Mouse (Mus musculus): ENCODE results near the gene Nop9. TPM values are rescaled to one million over a fixed set of nuclear protein-coding genes. Genes with fewer than 3 reads are reported as not detected.

Nop9 gene
- polyA plus RNA-seq, 1 experiment from 2014 or later = 33.6 TPM

DNA sequence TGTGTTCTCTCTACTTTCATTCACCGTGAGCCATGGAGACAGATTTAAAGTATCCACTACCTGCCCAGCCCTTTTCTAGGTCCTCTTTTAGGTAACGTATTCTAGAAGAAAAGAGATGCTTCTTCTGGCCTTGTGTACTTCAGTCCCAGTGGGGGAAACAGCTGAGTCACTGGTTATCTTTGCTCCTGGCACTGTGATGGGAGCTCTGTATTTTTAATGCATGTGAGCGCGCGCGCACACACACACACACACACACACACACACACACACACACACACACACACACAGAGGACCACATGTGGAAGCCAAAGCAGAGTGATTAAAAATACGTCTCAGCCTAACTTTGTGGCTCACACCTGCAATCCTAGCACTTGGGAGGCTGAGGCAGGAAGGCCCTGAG, 22.1 kb upstream of the Nop9 start:
- no peak for ATAC-seq
- Histone ChIP-seq H3K4me2 (ENCODE audit: low read depth, low read length) (no peak overlapping the region), H3K27ac (ENCODE audit: low read length) (no peak overlapping the region), H3K36me3 (ENCODE audit: control insufficient read depth, insufficient read depth, low read length) (no peaks in the 10 kb centered on the region), H3K4me3 (ENCODE audit: low read length) (no peak overlapping the region), H3K4me1 (ENCODE audit: control insufficient read depth, insufficient read depth, low read length) (peaks cover 3% of the 10 kb centered on the region; the same call in 1 of the 2 replicates), H3K9me3 (ENCODE audit: control insufficient read depth, low read length) (no peaks in the 10 kb centered on the region), H3K9ac (ENCODE audit: low read depth, low read length) (no peak overlapping the region), H3K27me3 (replicated peaks; ENCODE audit: control insufficient read depth, insufficient read depth, low read length) (no peaks in the 10 kb centered on the region)
- 95% methylated on average over 7 of the region's 7 CpGs for WGBS

DNA sequence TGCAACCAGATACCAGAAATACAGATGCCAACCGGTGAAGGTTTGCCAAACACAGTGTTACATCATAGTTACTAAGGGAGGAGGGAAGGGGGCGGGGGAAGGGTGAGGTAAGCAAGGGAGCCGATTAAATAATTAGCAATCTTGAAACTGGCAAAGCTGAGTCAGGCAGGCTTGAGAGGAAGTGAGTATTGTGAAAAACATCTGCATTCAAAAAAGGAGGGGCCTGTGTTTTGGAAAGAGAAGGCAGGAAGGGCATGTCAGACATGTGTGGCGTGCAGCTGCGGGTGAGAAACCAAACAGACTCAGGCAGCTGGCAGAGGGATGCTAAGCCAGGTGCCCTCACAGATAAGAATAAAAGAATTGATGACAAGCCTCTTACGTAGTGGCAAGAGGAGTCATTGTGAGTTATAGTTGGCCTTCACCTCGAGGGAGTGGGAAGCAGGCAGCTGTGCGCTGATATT, 21.1 kb upstream of the Nop9 start:
- no peak overlapping the region for H3K9ac ChIP-seq (ENCODE audit: low read depth, low read length)
- H3K4me3 ChIP-seq (ENCODE audit: low read length) = no peak overlapping the region
- 53% methylated on average over 8 of the region's 8 CpGs for WGBS
- no peaks in the 10 kb centered on the region for H3K27me3 ChIP-seq (replicated peaks; ENCODE audit: control insufficient read depth, insufficient read depth, low read length)
- H3K27ac ChIP-seq (ENCODE audit: low read length) = no peak overlapping the region
- H3K36me3 ChIP-seq (ENCODE audit: control insufficient read depth, insufficient read depth, low read length) = no peaks in the 10 kb centered on the region
- H3K4me1 ChIP-seq (ENCODE audit: control insufficient read depth, insufficient read depth, low read length) = peaks cover 3% of the 10 kb centered on the region; the same call in 1 of the 2 replicates
- H3K9me3 ChIP-seq (ENCODE audit: control insufficient read depth, low read length) = no peaks in the 10 kb centered on the region
- ATAC-seq = no peak
- H3K4me2 ChIP-seq (ENCODE audit: low read depth, low read length) = no peak overlapping the region

DNA sequence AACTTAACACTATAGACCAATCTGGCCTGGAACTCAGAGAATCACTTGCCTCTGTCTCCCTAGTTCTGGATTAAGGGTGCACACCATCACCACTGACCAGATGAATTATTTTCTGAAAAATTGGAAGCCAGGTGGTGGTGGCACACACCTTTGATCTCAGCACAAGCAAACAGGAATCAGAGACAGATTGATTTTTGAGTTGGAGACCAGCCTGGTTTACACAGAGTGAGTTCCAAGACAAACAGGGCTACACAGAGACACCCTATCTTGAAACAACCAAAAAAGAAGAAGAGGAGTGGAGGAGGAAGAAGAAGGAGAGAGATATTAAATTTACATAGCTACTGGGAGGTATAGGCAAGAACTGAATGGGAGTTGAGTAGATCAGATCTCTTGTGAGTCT, 19.2 kb upstream of the Nop9 start:
- no peak for ATAC-seq
- Histone ChIP-seq H3K4me2 (ENCODE audit: low read depth, low read length) (no peak overlapping the region), H3K9me3 (ENCODE audit: control insufficient read depth, low read length) (no peaks in the 10 kb centered on the region), H3K4me3 (ENCODE audit: low read length) (no peak overlapping the region), H3K36me3 (ENCODE audit: control insufficient read depth, insufficient read depth, low read length) (no peaks in the 10 kb centered on the region), H3K4me1 (ENCODE audit: control insufficient read depth, insufficient read depth, low read length) (peaks cover 3% of the 10 kb centered on the region; the same call in 1 of the 2 replicates), H3K27ac (ENCODE audit: low read length) (no peak overlapping the region), H3K27me3 (replicated peaks; ENCODE audit: control insufficient read depth, insufficient read depth, low read length) (no peaks in the 10 kb centered on the region; the same call in 1 of the 2 replicates), H3K9ac (ENCODE audit: low read depth, low read length) (no peak overlapping the region)

DNA sequence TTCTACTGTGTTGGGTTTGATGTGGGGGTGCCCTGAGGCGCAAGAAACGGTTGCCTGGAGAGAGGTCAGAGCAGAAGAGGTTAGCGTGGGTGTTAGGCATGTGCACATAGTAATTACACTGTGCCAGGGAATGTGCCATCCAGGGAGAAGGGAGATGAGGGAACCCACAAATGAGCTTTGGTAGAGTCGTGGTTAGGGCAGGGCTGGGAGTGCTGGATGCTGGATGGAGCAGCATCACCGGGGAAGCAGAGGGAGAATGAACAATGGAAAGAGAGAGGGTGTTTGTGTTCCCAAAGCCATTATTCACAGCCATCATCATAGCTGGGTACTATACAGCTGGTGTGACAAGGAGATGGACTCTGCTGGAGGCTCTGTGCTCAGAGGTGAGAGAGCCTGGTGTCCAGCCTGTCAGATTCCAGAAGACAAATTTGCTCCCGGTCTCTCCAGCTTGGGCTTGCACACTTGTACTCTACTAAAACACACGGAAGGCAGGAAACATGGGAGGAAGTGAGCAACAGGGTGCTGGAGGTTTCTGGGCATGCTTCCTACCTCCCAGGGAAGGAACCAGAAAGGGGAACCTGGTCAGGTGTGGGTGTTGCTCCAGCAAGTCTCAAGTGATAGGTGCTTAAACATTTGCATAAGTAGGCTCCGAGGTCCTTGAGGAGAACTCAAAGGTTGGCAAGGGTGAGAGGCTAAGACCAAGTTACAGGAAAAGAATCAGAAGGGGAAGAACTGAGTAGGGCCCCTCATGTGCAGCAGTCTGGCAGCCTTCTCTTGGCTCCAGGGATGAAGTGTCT, 17.4 kb upstream of the Nop9 start:
- Histone ChIP-seq H3K27me3 (replicated peaks; ENCODE audit: control insufficient read depth, insufficient read depth, low read length) (no peaks in the 10 kb centered on the region; the same call in 1 of the 2 replicates), H3K4me2 (ENCODE audit: low read depth, low read length) (no peak overlapping the region), H3K4me1 (ENCODE audit: control insufficient read depth, insufficient read depth, low read length) (no peaks in the 10 kb centered on the region), H3K36me3 (ENCODE audit: control insufficient read depth, insufficient read depth, low read length) (no peaks in the 10 kb centered on the region), H3K4me3 (ENCODE audit: low read length) (no peak overlapping the region), H3K9ac (ENCODE audit: low read depth, low read length) (no peak overlapping the region), H3K27ac (ENCODE audit: low read length) (no peak overlapping the region), H3K9me3 (ENCODE audit: control insufficient read depth, low read length) (no peaks in the 10 kb centered on the region)
- 55% methylated on average over 8 of the region's 8 CpGs for WGBS
- no peak for ATAC-seq

DNA sequence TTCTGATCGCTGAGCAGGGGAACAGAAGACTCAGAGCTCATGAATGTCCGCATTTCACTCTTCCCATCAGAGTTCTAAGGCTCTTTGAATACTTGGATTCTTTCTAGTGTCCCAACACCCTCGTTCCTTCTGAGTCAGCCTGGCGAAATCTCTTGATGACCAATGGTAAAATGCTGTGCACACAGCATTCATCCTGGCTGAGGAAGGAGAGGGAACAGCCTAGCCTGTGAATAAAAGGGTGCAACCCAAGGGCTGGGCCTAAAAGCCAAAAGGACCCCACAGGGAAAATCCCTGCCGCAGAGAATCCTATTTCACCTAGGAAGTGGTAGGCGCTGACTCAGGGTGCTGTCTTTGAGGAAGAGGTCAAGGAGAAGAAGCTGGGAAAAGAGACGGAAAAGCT, 15.4 kb upstream of the Nop9 start:
- ATAC-seq = no peak
- H3K9ac ChIP-seq (ENCODE audit: low read depth, low read length) = no peak overlapping the region
- H3K27me3 ChIP-seq (replicated peaks; ENCODE audit: control insufficient read depth, insufficient read depth, low read length) = no peaks in the 10 kb centered on the region; the same call in 1 of the 2 replicates
- H3K4me1 ChIP-seq (ENCODE audit: control insufficient read depth, insufficient read depth, low read length) = peaks cover 5% of the 10 kb centered on the region; the same call in 1 of the 2 replicates
- H3K4me2 ChIP-seq (ENCODE audit: low read depth, low read length) = no peak overlapping the region
- no peak overlapping the region for H3K4me3 ChIP-seq (ENCODE audit: low read length)
- WGBS = 81% methylated on average over 7 of the region's 7 CpGs
- H3K9me3 ChIP-seq (ENCODE audit: control insufficient read depth, low read length) = no peaks in the 10 kb centered on the region
- H3K27ac ChIP-seq (ENCODE audit: low read length) = no peak overlapping the region
- no peaks in the 10 kb centered on the region for H3K36me3 ChIP-seq (ENCODE audit: control insufficient read depth, insufficient read depth, low read length)

DNA sequence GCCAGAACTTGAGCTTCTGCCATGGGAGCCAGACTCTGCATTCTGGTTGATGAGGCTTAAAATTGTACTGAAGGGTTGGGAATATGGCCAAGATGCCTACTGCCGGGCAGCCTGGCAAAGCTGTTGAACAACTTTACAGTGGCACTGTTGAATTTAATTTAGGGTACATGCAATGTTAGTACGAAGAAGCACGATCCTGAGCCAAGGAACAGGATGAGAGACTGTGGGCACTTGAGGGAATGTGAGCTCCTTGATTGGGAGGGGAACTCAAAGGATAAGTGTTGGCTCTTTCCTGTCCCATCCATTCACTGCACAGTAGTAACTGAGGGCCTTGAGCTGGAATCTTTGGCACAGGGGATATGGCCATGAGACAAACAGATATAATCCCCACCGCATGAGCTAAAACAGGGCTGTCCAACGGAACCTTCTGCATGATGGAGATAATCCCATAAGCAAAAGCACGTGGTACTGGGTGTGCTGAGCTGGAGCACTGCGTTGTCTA, 14.9 kb upstream of the Nop9 start:
- Histone ChIP-seq H3K9me3 (ENCODE audit: control insufficient read depth, low read length) (no peaks in the 10 kb centered on the region), H3K27ac (ENCODE audit: low read length) (no peak overlapping the region), H3K9ac (ENCODE audit: low read depth, low read length) (no peak overlapping the region), H3K4me2 (ENCODE audit: low read depth, low read length) (no peak overlapping the region), H3K36me3 (ENCODE audit: control insufficient read depth, insufficient read depth, low read length) (no peaks in the 10 kb centered on the region), H3K4me1 (ENCODE audit: control insufficient read depth, insufficient read depth, low read length) (peaks cover 6% of the 10 kb centered on the region), H3K27me3 (replicated peaks; ENCODE audit: control insufficient read depth, insufficient read depth, low read length) (no peaks in the 10 kb centered on the region; the same call in 1 of the 2 replicates), H3K4me3 (ENCODE audit: low read length) (no peak overlapping the region)
- WGBS = 81% methylated on average over 7 of the region's 7 CpGs
- no peak for ATAC-seq

DNA sequence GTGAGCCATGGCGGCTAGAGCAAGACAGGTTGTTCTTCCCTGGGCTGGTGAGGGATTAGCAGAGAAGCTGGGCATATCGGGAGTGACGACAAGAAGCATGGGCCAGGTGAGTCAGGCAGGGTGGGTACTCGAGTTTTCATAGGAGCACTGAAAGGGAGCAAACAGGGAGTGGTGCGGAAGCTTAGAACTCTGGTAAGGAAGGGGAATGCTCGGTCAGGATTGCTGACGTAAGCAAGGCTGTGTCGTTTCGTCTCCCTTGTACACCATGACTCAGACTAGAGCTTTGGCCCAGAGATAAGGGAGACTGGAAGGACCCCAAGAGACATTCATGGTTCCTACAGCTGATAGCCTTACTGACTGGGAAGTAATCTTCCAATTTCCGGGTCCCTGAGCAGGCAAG, 11.6 kb upstream of the Nop9 start:
- Histone ChIP-seq H3K9me3 (ENCODE audit: control insufficient read depth, low read length) (no peaks in the 10 kb centered on the region), H3K4me3 (ENCODE audit: low read length) (no peak overlapping the region), H3K27ac (ENCODE audit: low read length) (no peak overlapping the region), H3K36me3 (ENCODE audit: control insufficient read depth, insufficient read depth, low read length) (no peaks in the 10 kb centered on the region), H3K4me1 (ENCODE audit: control insufficient read depth, insufficient read depth, low read length) (peaks cover 19% of the 10 kb centered on the region), H3K4me2 (ENCODE audit: low read depth, low read length) (no peak overlapping the region), H3K9ac (ENCODE audit: low read depth, low read length) (no peak overlapping the region), H3K27me3 (replicated peaks; ENCODE audit: control insufficient read depth, insufficient read depth, low read length) (no peaks in the 10 kb centered on the region; the same call in 1 of the 2 replicates)
- 63% methylated on average over 10 of the region's 10 CpGs for WGBS
- peak; percentile 67 for ATAC-seq

DNA sequence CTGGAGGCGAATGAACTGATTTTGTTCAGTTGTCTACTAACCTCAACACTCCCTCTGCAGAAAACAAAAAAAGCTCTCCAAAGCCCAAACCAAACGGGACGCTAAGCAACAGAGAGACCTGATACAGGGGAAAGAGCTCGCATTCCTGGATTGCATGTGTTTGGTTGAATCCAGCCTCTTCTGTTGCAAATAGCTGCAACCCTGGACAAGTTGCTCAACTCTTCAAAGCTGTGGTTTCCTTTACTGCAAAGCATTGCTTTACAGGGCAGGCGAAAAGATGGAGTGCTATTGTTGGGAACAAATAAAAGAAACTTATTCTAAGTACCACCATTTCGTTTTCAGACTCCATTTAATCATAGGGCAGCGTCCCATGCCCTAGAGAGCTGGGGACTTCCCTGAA, 10.6 kb upstream of the Nop9 start:
- H3K36me3 ChIP-seq (ENCODE audit: control insufficient read depth, insufficient read depth, low read length) = no peaks in the 10 kb centered on the region; the same call in 1 of the 2 replicates
- no peak overlapping the region for H3K9ac ChIP-seq (ENCODE audit: low read depth, low read length)
- no peak overlapping the region for H3K4me2 ChIP-seq (ENCODE audit: low read depth, low read length)
- no peak overlapping the region for H3K27ac ChIP-seq (ENCODE audit: low read length)
- ATAC-seq = no peak
- 58% methylated on average over 7 of the region's 7 CpGs for WGBS
- H3K4me3 ChIP-seq (ENCODE audit: low read length) = no peak overlapping the region
- no peaks in the 10 kb centered on the region for H3K9me3 ChIP-seq (ENCODE audit: control insufficient read depth, low read length)
- no peaks in the 10 kb centered on the region; the same call in 1 of the 2 replicates for H3K27me3 ChIP-seq (replicated peaks; ENCODE audit: control insufficient read depth, insufficient read depth, low read length)
- peaks cover 19% of the 10 kb centered on the region for H3K4me1 ChIP-seq (ENCODE audit: control insufficient read depth, insufficient read depth, low read length)

DNA sequence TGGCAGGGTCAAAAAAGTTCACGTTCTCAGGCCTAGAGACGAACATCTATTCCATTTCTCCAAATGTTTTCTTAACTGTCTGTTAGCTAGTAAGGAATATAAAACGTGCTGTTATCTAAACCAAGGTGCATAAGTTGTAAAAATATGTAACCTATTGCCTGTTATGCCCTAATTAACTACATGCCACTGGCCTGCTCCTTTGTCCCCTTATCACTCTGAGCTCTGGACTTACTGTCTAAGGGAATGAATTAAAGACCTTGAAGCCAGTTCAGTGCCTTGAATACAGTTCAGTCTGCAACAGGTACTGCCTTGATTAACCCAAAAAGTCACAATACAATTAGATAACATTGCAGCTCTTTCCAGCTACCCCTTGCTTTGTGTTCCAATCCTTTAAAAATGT, 10.2 kb upstream of the Nop9 start:
- Histone ChIP-seq H3K9me3 (ENCODE audit: control insufficient read depth, low read length) (no peaks in the 10 kb centered on the region), H3K4me2 (ENCODE audit: low read depth, low read length) (no peak overlapping the region), H3K27me3 (replicated peaks; ENCODE audit: control insufficient read depth, insufficient read depth, low read length) (no peaks in the 10 kb centered on the region; the same call in 1 of the 2 replicates), H3K27ac (ENCODE audit: low read length) (0 out of 2 replicates have a peak overlapping the region, but pooled peaks have one; percentile 23), H3K4me1 (ENCODE audit: control insufficient read depth, insufficient read depth, low read length) (peaks cover 19% of the 10 kb centered on the region), H3K36me3 (ENCODE audit: control insufficient read depth, insufficient read depth, low read length) (no peaks in the 10 kb centered on the region; the same call in 1 of the 2 replicates), H3K4me3 (ENCODE audit: low read length) (no peak overlapping the region), H3K9ac (ENCODE audit: low read depth, low read length) (no peak overlapping the region)
- WGBS = 34% methylated on average over 3 of the region's 3 CpGs
- ATAC-seq = peak; percentile 86

All from intestine, embryonic 16.5 days (tissue).